Comparison of ENCODE assay signal across 23 mouse cellular contexts in the genomic region with DNA sequence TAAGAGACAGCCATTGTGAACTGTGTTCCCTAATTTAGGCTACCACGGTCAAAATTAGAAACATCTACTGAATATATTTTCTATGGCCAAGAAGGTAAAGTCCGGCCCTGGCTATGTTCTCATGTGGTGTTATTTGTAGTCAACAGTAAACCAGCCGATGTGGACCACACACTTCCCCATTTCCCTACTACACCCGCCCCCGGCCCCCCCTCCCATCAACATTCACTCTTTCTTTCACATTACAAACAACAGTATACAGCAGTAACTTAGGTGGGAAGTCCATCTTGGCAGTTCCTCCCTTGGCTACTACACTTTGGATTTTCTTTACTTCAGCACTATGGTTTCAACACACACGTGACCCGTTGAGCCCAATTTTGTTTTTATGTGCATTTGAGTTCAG.
DNase-seq lines count a peak whose midpoint lies in the region; ATAC-seq and TF ChIP-seq lines count a peak whose summit lies in the region.
"Had no signal": no experiment of that assay in that cellular context is flagged by ENCODE, and none has a peak within 500 bp of the region (broad histone marks: within the 10 kb centered on the region; RNA-seq: fewer than 3 reads in every experiment).

No protein-coding gene starts in this region.

- 0 out of 2 replicates have a peak, but pooled peaks have one; percentile 23 for ATAC-seq in megakaryocyte progenitor cell, adult 5-6 weeks (replicated peaks; ENCODE audit: poor library complexity)
- ATAC-seq: forebrain, embryonic 14.5 days; forebrain, embryonic 16.5 days had no signal

- TF ChIP-seq RAD21 in CH12.LX (IDR thresholded peaks at IDR 0.05; ENCODE audit: low read depth, low read length): no peak
- no peak for TF ChIP-seq RAD21 in MEL (IDR thresholded peaks at IDR 0.05; ENCODE audit: low read depth, low read length)

- no peak for DNase-seq in CH12.LX (ENCODE audit: extremely low read depth)
- peak; percentile 10 for DNase-seq in MEL (ENCODE audit: low read depth, low spot score)
- no peak for DNase-seq in lung, adult 2 months
- DNase-seq in adrenal gland, postnatal 14 days: no peak
- DNase-seq: adrenal gland, adult 2 months; adrenal gland, postnatal 10 days; adrenal gland, postnatal 36 days; cerebellum, adult 11 months; cerebellum, adult 18-20 months; cerebellum, adult 8-10 months; cerebellum, adult 9-11 months; cerebellum, postnatal 14 days; cerebellum, postnatal 36 days; embryo, embryonic 11 days had no signal

- WGBS in lung, adult 2 months: 84% methylated on average over 7 of the region's 7 CpGs

- in situ Hi-C loops in CH12.LX (cut with MboI; ENCODE audit: low pct_ligation_motif_present, low pct_unique_long_range_greater_than_20kb, low sequenced_read_pairs): no loop called here

- no peaks in the 10 kb centered on the region for H3K9me3 ChIP-seq in CH12.LX (replicated peaks; ENCODE audit: low read length)
- no peaks in the 10 kb centered on the region for H3K9me3 ChIP-seq in MEL (replicated peaks; ENCODE audit: insufficient read depth, low read length)
- H3K9me3 ChIP-seq: embryonic facial prominence, embryonic 13.5 days; embryonic facial prominence, embryonic 15.5 days; forebrain, embryonic 10.5 days; forebrain, embryonic 12.5 days; G1E had no signal

- no peak overlapping the region for H3K9ac ChIP-seq in CH12.LX (ENCODE audit: insufficient read depth, low read depth)
- no peak overlapping the region for H3K9ac ChIP-seq in MEL (ENCODE audit: control insufficient read depth, low read depth, low read length, poor library complexity, severe bottlenecking)
- H3K9ac ChIP-seq: embryonic facial prominence, embryonic 13.5 days; embryonic facial prominence, embryonic 15.5 days; forebrain, embryonic 12.5 days had no signal

- dilution Hi-C loops in CH12.LX (cut with MboI; ENCODE audit: extremely low pct_ligation_motif_present, extremely low pct_unique_long_range_greater_than_20kb, low sequenced_read_pairs): no loop called here

- H3K27ac ChIP-seq in CH12.LX (ENCODE audit: insufficient read depth, low read depth) (no peak overlapping the region), MEL (ENCODE audit: control insufficient read depth, low read depth, low read length) (no peak overlapping the region)
- H3K27ac ChIP-seq: embryonic facial prominence, embryonic 13.5 days; embryonic facial prominence, embryonic 15.5 days; forebrain, embryonic 10.5 days; forebrain, embryonic 12.5 days had no signal

- peak overlapping the region; percentile 61; the same call in 1 of the 2 replicates for H3K4me2 ChIP-seq in CH12.LX (ENCODE audit: insufficient read depth, low read depth, poor library complexity, severe bottlenecking)
- H3K4me2 ChIP-seq: embryonic facial prominence, embryonic 13.5 days; embryonic facial prominence, embryonic 15.5 days; forebrain, embryonic 12.5 days had no signal

- TF ChIP-seq EP300 in CH12.LX (IDR thresholded peaks at IDR 0.05; ENCODE audit: low read length) (no peak), MEL (IDR thresholded peaks at IDR 0.05; ENCODE audit: low read depth in 1 of 2, low read length in 2 of 2) (no peak)

- H3K36me3 ChIP-seq in CH12.LX (replicated peaks in 1 of 2; ENCODE audit: control insufficient read depth in 1 of 2, insufficient read depth in 1 of 2, low read length in 1 of 2) (no peaks in the 10 kb centered on the region), MEL (ENCODE audit: control insufficient read depth in 1 of 2, insufficient read depth in 2 of 2, low read length in 2 of 2) (no peaks in the 10 kb centered on the region)
- H3K36me3 ChIP-seq: embryonic facial prominence, embryonic 13.5 days; embryonic facial prominence, embryonic 15.5 days; forebrain, embryonic 10.5 days; forebrain, embryonic 12.5 days; G1E had no signal

- H3K4me3 ChIP-seq in CH12.LX (replicated peaks in 1 of 3; ENCODE audit: low read depth in 2 of 3, low read length in 2 of 3, poor library complexity in 1 of 3) (no peak overlapping the region), MEL (ENCODE audit: control insufficient read depth in 1 of 2, insufficient read depth in 1 of 2, low read depth in 2 of 2, low read length in 2 of 2) (no peak overlapping the region)
- H3K4me3 ChIP-seq in lung, adult 2 months (replicated peaks; ENCODE audit: extremely low read depth, low read depth, low read length): no peak overlapping the region
- H3K4me3 ChIP-seq: embryonic facial prominence, embryonic 13.5 days; embryonic facial prominence, embryonic 15.5 days; erythroblast, embryonic 14.5 days; forebrain, embryonic 10.5 days; forebrain, embryonic 12.5 days had no signal

- H3K27me3 ChIP-seq in CH12.LX (replicated peaks) (no peaks in the 10 kb centered on the region), MEL (ENCODE audit: control insufficient read depth in 1 of 2, insufficient read depth in 2 of 2, low read length in 2 of 2) (no peaks in the 10 kb centered on the region)
- H3K27me3 ChIP-seq: embryonic facial prominence, embryonic 13.5 days; embryonic facial prominence, embryonic 15.5 days; forebrain, embryonic 12.5 days had no signal

- H3K79me2 ChIP-seq in CH12.LX (replicated peaks; ENCODE audit: control insufficient read depth, extremely low read depth, insufficient read depth, poor library complexity, severe bottlenecking) (no peaks in the 10 kb centered on the region), MEL (ENCODE audit: control insufficient read depth, insufficient read depth, low read length, poor library complexity) (no peaks in the 10 kb centered on the region)

- no peaks in the 10 kb centered on the region for H3K4me1 ChIP-seq in CH12.LX (ENCODE audit: control insufficient read depth in 1 of 2, insufficient read depth in 2 of 2)
- no peaks in the 10 kb centered on the region for H3K4me1 ChIP-seq in MEL (ENCODE audit: control insufficient read depth in 1 of 2, insufficient read depth in 2 of 2, low read length in 2 of 2)
- H3K4me1 ChIP-seq in lung, adult 2 months (ENCODE audit: control insufficient read depth, insufficient read depth, low read length): no peaks in the 10 kb centered on the region
- H3K4me1 ChIP-seq: embryonic facial prominence, embryonic 15.5 days had no signal

- no peak for TF ChIP-seq CTCF in CH12.LX (conservative IDR thresholded peaks at IDR 0.05 in 1 of 2, IDR thresholded peaks at IDR 0.05 in 1 of 2; ENCODE audit: low read depth in 2 of 2, low read length in 2 of 2)
- no peak for TF ChIP-seq CTCF in MEL (IDR thresholded peaks at IDR 0.05 in 2 of 3, conservative IDR thresholded peaks at IDR 0.05 in 1 of 3; ENCODE audit: control insufficient read depth in 1 of 3, insufficient read depth in 1 of 3, low read depth in 2 of 3, low read length in 3 of 3, poor library complexity in 1 of 3, severe bottlenecking in 1 of 3)
- TF ChIP-seq CTCF in lung, adult 2 months (IDR thresholded peaks at IDR 0.05; ENCODE audit: insufficient read depth, low read length): no peak

- TF ChIP-seq POLR2A in CH12.LX (IDR thresholded peaks at IDR 0.05; ENCODE audit: low read depth, low read length): no peak
- no peak for TF ChIP-seq POLR2A in MEL (IDR thresholded peaks at IDR 0.05; ENCODE audit: control insufficient read depth in 1 of 2, insufficient read depth in 1 of 2, low read depth in 1 of 2, low read length in 2 of 2, poor library complexity in 1 of 2)
- TF ChIP-seq POLR2A in lung, adult 2 months (IDR thresholded peaks at IDR 0.05; ENCODE audit: borderline replicate concordance, extremely low read depth, low read depth, low read length): no peak

TF ChIP-seq in CH12.LX, 34 proteins besides CTCF, POLR2A, EP300 and RAD21 (continues in another document):
- TF ChIP-seq ZNF384 (IDR thresholded peaks at IDR 0.05; ENCODE audit: low read depth, low read length) (no peak), ZKSCAN1 (IDR thresholded peaks at IDR 0.05; ENCODE audit: borderline replicate concordance, low read depth, low read length) (no peak), NELFE (IDR thresholded peaks at IDR 0.05; ENCODE audit: low read depth, low read length) (no peak), SIN3A (IDR thresholded peaks at IDR 0.05; ENCODE audit: low read length) (no peak), JUN (IDR thresholded peaks at IDR 0.05; ENCODE audit: insufficient read depth, low read depth, low read length) (no peak), SMC3 (IDR thresholded peaks at IDR 0.05; ENCODE audit: low read depth, low read length) (no peak), USF2 (conservative IDR thresholded peaks at IDR 0.05; ENCODE audit: low read depth, low read length) (no peak), MYC (IDR thresholded peaks at IDR 0.05; ENCODE audit: low read depth, low read length) (no peak), ZC3H11A (IDR thresholded peaks at IDR 0.05; ENCODE audit: low read depth, low read length) (no peak), ETS1 (conservative IDR thresholded peaks at IDR 0.05; ENCODE audit: low read depth, low read length) (no peak), E2F4 (IDR thresholded peaks at IDR 0.05; ENCODE audit: insufficient replicate concordance, low read depth, low read length) (no peak), TCF12 (IDR thresholded peaks at IDR 0.05; ENCODE audit: low read depth, low read length) (no peak), MAX (IDR thresholded peaks at IDR 0.05; ENCODE audit: low read length) (no peak), CHD1 (IDR thresholded peaks at IDR 0.05; ENCODE audit: low read depth, low read length) (no peak), BHLHE40 (IDR thresholded peaks at IDR 0.05; ENCODE audit: low read depth, low read length) (no peak)

TF ChIP-seq in MEL, 35 proteins besides CTCF, POLR2A, EP300 and RAD21:
- TF ChIP-seq ZNF384 (IDR thresholded peaks at IDR 0.05; ENCODE audit: low read depth, low read length) (no peak), USF2 (IDR thresholded peaks at IDR 0.05; ENCODE audit: borderline replicate concordance in 1 of 2, insufficient read depth in 1 of 2, low read depth in 1 of 2, low read length in 2 of 2) (no peak), CHD2 (IDR thresholded peaks at IDR 0.05; ENCODE audit: low read length) (no peak), MEF2A (IDR thresholded peaks at IDR 0.05; ENCODE audit: extremely low read depth, insufficient replicate concordance, low read depth, low read length, poor library complexity, severe bottlenecking) (no peak), ELF1 (IDR thresholded peaks at IDR 0.05; ENCODE audit: low read depth, low read length) (no peak), NRF1 (IDR thresholded peaks at IDR 0.05; ENCODE audit: insufficient read depth, low read depth, low read length, poor library complexity, severe bottlenecking) (no peak), JUND (IDR thresholded peaks at IDR 0.05; ENCODE audit: low read depth, low read length) (no peak)
